Mouse (Mus musculus): ENCODE data around the gene C3. TPM values are rescaled to one million over a fixed set of nuclear protein-coding genes. Genes with fewer than 3 reads are reported as not detected.

The C3 gene
- total RNA-seq, 1 experiment, result 0.22 TPM

DNA sequence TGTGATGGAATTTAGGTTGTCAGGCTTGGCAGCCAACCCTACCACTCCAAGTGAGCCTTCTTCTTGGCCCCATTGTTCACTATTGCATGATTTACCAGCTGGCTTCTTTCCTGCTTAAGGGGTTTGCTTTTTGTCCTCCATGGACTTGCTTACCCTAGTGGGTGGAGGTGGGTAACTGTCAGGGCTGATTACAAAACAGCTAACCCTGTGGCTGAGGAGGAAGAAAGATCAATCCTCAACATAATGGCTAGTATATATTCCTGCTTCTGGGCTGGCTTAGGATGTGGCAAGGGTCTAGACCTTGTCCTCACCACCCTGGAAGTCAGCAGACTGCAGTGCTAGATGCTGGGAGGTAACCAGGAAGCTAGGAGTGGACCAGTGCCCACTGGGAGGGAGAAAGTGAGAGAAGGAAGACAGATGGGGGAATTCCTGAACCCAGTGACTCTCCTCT lies 3.4 kb upstream of the C3 start:
- no peaks in the 10 kb centered on the region for H3K4me1 ChIP-seq (ENCODE audit: control insufficient read depth in 2 of 2, insufficient read depth in 2 of 2, low read length in 2 of 2, poor library complexity in 1 of 2)
- DNase-seq (ENCODE audit: low read depth, low spot score), result no peak
- no peak overlapping the region for H3K27ac ChIP-seq (ENCODE audit: insufficient read depth, low read depth, low read length, poor library complexity, severe bottlenecking)
- no peak for TF ChIP-seq ZC3H11A (IDR thresholded peaks at IDR 0.05; ENCODE audit: borderline replicate concordance, low read depth, low read length)
- no peak overlapping the region for H3K9ac ChIP-seq (ENCODE audit: insufficient read depth, low read depth, low read length, poor library complexity, severe bottlenecking)
- H3K36me3 ChIP-seq (ENCODE audit: control insufficient read depth, insufficient read depth, low read length, poor library complexity, severe bottlenecking), result peaks cover 13% of the 10 kb centered on the region
- no peaks in the 10 kb centered on the region for H3K9me3 ChIP-seq (ENCODE audit: control insufficient read depth, insufficient read depth, low read depth, low read length)
- H3K4me3 ChIP-seq (ENCODE audit: insufficient read depth in 1 of 2, low read depth in 1 of 2, low read length in 2 of 2, poor library complexity in 1 of 2, severe bottlenecking in 1 of 2), result no peak overlapping the region
- in situ Hi-C loops (cut with MboI; ENCODE audit: low sequenced_read_pairs in 2 of 2, unreplicated experiment in 2 of 2), result no loop called here

DNA sequence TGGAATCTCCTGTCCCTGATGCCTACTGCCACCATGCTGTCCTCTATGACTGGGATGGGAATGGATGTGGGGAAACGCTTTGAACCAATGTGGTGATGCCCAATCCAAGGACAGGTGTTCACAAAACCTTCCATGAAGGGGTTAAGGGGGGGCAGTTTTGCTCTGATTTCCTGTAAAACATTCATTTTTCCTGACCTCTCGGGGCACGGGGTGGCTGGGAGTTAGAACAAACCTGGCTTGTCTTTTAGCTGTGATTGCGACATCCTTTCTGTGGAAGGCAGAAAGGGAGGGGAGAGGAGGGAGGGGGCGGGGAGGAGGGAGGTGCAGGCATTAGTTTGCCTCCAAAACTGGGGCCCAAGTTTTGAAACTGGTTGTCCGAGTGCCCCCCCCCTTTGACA lies 2.8 kb upstream of the C3 start:
- H3K9me3 ChIP-seq (ENCODE audit: control insufficient read depth, insufficient read depth, low read depth, low read length), result no peaks in the 10 kb centered on the region
- in situ Hi-C loops (cut with MboI; ENCODE audit: low sequenced_read_pairs in 2 of 2, unreplicated experiment in 2 of 2), result no loop called here
- H3K36me3 ChIP-seq (ENCODE audit: control insufficient read depth, insufficient read depth, low read length, poor library complexity, severe bottlenecking), result peaks cover 8% of the 10 kb centered on the region; the same call in 1 of the 2 replicates
- no peak overlapping the region for H3K9ac ChIP-seq (ENCODE audit: insufficient read depth, low read depth, low read length, poor library complexity, severe bottlenecking)
- H3K4me1 ChIP-seq (ENCODE audit: control insufficient read depth in 2 of 2, insufficient read depth in 2 of 2, low read length in 2 of 2, poor library complexity in 1 of 2), result no peaks in the 10 kb centered on the region
- DNase-seq (ENCODE audit: low read depth, low spot score), result no peak
- TF ChIP-seq ZC3H11A (IDR thresholded peaks at IDR 0.05; ENCODE audit: borderline replicate concordance, low read depth, low read length), result no peak
- no peak for TF ChIP-seq HCFC1 (IDR thresholded peaks at IDR 0.05; ENCODE audit: borderline replicate concordance, insufficient read depth, low read length)
- TF ChIP-seq CHD2 (IDR thresholded peaks at IDR 0.05; ENCODE audit: low read depth, low read length), result no peak
- TF ChIP-seq ZNF384 (IDR thresholded peaks at IDR 0.05; ENCODE audit: low read depth, low read length), result no peak
- TF ChIP-seq MAFK (IDR thresholded peaks at IDR 0.05; ENCODE audit: insufficient read depth, low read depth, low read length), result no peak
- no peak overlapping the region for H3K27ac ChIP-seq (ENCODE audit: insufficient read depth, low read depth, low read length, poor library complexity, severe bottlenecking)
- no peak overlapping the region for H3K4me3 ChIP-seq (ENCODE audit: insufficient read depth in 1 of 2, low read depth in 1 of 2, low read length in 2 of 2, poor library complexity in 1 of 2, severe bottlenecking in 1 of 2)

DNA sequence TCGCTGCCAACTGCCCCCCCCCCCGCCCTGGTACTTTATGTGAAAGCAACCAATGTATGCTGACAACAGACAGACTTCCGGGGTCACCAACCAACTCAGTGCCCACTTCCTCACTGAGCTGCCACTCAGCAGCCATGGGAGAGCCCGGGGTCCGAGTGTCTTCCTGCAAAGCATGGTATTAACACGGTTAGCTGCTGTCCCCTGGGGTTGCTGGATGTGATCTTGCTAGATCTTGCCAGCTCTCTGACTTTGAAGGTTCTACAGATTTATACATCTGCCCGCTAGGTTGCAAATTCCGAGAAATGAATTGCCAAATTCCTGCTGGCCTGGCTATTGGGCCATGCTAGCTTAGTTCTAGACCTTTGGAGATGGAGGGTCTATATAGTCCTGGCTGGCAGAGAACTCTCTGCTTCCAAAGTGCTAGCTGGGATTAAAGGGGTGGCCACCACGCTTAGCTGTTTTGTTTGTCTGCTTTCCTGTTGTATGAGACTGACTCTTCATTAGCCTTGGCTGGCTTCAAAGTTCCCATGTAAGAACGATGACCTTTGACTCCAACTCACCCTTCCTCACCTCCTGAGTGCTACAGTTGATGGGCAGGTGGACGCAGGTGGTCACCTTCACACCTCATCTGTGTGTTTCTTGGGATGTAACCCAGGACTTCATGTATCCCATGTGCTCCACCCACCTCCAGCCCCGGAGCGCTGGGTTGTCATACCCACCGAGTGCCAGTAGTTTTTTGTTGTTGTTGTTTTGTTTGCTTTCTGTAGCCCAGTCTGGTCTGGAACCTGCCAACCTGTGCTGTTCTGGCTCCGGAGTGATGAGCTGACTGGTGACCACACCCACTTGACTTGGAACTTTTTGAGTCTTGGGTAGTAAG lies 2.2 kb upstream of the C3 start:
- Histone ChIP-seq H3K9me3 (ENCODE audit: control insufficient read depth, insufficient read depth, low read depth, low read length) (no peaks in the 10 kb centered on the region), H3K9ac (ENCODE audit: insufficient read depth, low read depth, low read length, poor library complexity, severe bottlenecking) (no peak overlapping the region), H3K4me3 (ENCODE audit: insufficient read depth in 1 of 2, low read depth in 1 of 2, low read length in 2 of 2, poor library complexity in 1 of 2, severe bottlenecking in 1 of 2) (no peak overlapping the region), H3K4me1 (ENCODE audit: control insufficient read depth in 2 of 2, insufficient read depth in 2 of 2, low read length in 2 of 2, poor library complexity in 1 of 2) (no peaks in the 10 kb centered on the region), H3K27ac (ENCODE audit: insufficient read depth, low read depth, low read length, poor library complexity, severe bottlenecking) (no peak overlapping the region), H3K36me3 (ENCODE audit: control insufficient read depth, insufficient read depth, low read length, poor library complexity, severe bottlenecking) (peaks cover 6% of the 10 kb centered on the region; the same call in 1 of the 2 replicates)
- no peak for TF ChIP-seq CHD2 (IDR thresholded peaks at IDR 0.05; ENCODE audit: low read depth, low read length)
- TF ChIP-seq ZC3H11A (IDR thresholded peaks at IDR 0.05; ENCODE audit: borderline replicate concordance, low read depth, low read length), result no peak
- no peak for TF ChIP-seq HCFC1 (IDR thresholded peaks at IDR 0.05; ENCODE audit: borderline replicate concordance, insufficient read depth, low read length)
- TF ChIP-seq MAFK (IDR thresholded peaks at IDR 0.05; ENCODE audit: insufficient read depth, low read depth, low read length), result no peak
- no peak for TF ChIP-seq ZNF384 (IDR thresholded peaks at IDR 0.05; ENCODE audit: low read depth, low read length)
- in situ Hi-C loops (cut with MboI; ENCODE audit: low sequenced_read_pairs in 2 of 2, unreplicated experiment in 2 of 2), result no loop called here
- no peak for DNase-seq (ENCODE audit: low read depth, low spot score)

DNA sequence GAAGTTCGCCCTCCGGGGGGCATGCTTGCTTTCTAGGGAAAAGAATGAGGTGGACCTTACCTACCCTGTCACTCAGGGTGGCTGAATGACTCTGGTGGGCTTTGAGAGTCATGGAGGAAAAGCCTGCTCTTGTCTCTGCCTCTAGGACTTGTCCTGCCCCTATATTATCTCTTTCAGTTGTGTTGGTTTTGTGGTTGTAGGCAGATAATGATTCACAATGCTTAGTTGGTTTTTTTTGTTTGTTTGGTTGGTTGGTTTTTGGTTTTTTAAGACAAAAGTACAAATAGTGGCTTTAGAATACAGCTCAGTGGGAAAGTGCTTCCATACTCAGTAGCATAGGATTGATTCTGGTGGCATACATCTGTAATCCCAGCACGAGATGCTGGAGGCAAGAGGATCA lies 937 bp upstream of the C3 start:
- no peak for DNase-seq (ENCODE audit: low read depth, low spot score)
- Histone ChIP-seq H3K4me3 (ENCODE audit: insufficient read depth in 1 of 2, low read depth in 1 of 2, low read length in 2 of 2, poor library complexity in 1 of 2, severe bottlenecking in 1 of 2) (no peak overlapping the region), H3K36me3 (ENCODE audit: control insufficient read depth, insufficient read depth, low read length, poor library complexity, severe bottlenecking) (no peaks in the 10 kb centered on the region), H3K9ac (ENCODE audit: insufficient read depth, low read depth, low read length, poor library complexity, severe bottlenecking) (no peak overlapping the region), H3K27ac (ENCODE audit: insufficient read depth, low read depth, low read length, poor library complexity, severe bottlenecking) (no peak overlapping the region), H3K4me1 (ENCODE audit: control insufficient read depth in 2 of 2, insufficient read depth in 2 of 2, low read length in 2 of 2, poor library complexity in 1 of 2) (no peaks in the 10 kb centered on the region), H3K9me3 (ENCODE audit: control insufficient read depth, insufficient read depth, low read depth, low read length) (no peaks in the 10 kb centered on the region)
- in situ Hi-C loops (cut with MboI; ENCODE audit: low sequenced_read_pairs in 2 of 2, unreplicated experiment in 2 of 2), result no loop called here
- TF ChIP-seq CHD2 (IDR thresholded peaks at IDR 0.05; ENCODE audit: low read depth, low read length) (no peak), MAFK (IDR thresholded peaks at IDR 0.05; ENCODE audit: insufficient read depth, low read depth, low read length) (no peak), ZC3H11A (IDR thresholded peaks at IDR 0.05; ENCODE audit: borderline replicate concordance, low read depth, low read length) (no peak), HCFC1 (IDR thresholded peaks at IDR 0.05; ENCODE audit: borderline replicate concordance, insufficient read depth, low read length) (no peak)
